ENCODE assay signal across 9 mouse cellular contexts in the genomic region with DNA sequence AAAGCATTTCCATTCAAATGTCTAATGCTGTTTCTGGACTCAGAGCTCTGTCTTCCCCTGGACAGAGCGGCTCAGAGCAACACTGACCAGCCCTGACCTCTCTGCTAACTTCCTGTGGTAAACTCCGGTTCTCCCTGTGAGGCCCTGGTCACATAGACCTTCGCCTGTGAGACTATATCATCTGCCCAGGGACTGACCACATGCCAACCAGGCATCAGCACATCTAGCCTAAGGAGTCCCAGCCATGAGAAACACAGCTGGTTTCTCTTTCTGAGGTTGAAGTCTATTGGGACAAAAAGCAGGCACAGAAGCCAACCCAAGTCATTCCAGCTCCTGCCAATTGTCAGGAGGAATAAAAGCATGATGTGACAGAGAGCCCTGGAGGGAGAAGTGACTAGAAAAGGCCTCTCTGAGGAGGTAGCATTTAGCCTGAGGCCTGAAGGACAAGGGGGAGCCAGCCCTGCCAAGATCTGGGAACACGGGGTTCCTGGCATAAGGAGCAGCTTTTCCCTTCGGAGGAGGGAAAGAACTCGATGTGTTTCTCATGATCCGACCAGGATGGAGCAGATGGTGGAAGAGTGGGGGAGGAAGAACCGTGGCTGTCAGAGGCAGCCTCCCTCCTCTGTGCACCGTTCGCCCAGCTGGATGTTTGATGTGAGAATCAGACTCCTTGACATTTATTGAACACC.
DNase-seq lines count a peak whose midpoint lies in the region; ATAC-seq lines count a peak whose summit lies in the region.
"Had no signal": no experiment of that assay in that cellular context is flagged by ENCODE, and none has a peak within 500 bp of the region (broad histone marks: within the 10 kb centered on the region; RNA-seq: fewer than 3 reads in every experiment).

No protein-coding gene starts in this region.

- H3K9me3 ChIP-seq in kidney, embryonic 15.5 days (replicated peaks): no peaks in the 10 kb centered on the region
- H3K9me3 ChIP-seq in heart, embryonic 15.5 days (replicated peaks): no peaks in the 10 kb centered on the region
- H3K9me3 ChIP-seq in limb, embryonic 15.5 days: no peaks in the 10 kb centered on the region
- H3K9me3 ChIP-seq in kidney, embryonic 14.5 days (ENCODE audit: control insufficient read depth, low read length): no peaks in the 10 kb centered on the region
- H3K9me3 ChIP-seq in midbrain, embryonic 10.5 days (replicated peaks): no peaks in the 10 kb centered on the region

- no peak for DNase-seq in kidney, adult 11 months
- DNase-seq in cerebellum, postnatal 25 days: peak; percentile 66
- DNase-seq in spleen, postnatal 10 days (ENCODE audit: low spot score in 2 of 2): no peak
- no peak for DNase-seq in midbrain, embryonic 10.5 days (ENCODE audit: low spot score)

- peaks cover 36% of the 10 kb centered on the region for H3K27me3 ChIP-seq in kidney, embryonic 15.5 days
- peaks cover 22% of the 10 kb centered on the region for H3K27me3 ChIP-seq in heart, embryonic 15.5 days
- no peaks in the 10 kb centered on the region for H3K27me3 ChIP-seq in limb, embryonic 15.5 days
- peaks cover 4% of the 10 kb centered on the region; the same call in 1 of the 2 replicates for H3K27me3 ChIP-seq in kidney, embryonic 14.5 days (ENCODE audit: control insufficient read depth, insufficient read depth, low read length)
- peaks cover 97% of the 10 kb centered on the region for H3K27me3 ChIP-seq in midbrain, embryonic 10.5 days (ENCODE audit: low read depth, poor library complexity, severe bottlenecking)

- no peaks in the 10 kb centered on the region for H3K36me3 ChIP-seq in kidney, embryonic 15.5 days
- H3K36me3 ChIP-seq in heart, embryonic 15.5 days: no peaks in the 10 kb centered on the region
- H3K36me3 ChIP-seq in limb, embryonic 15.5 days: no peaks in the 10 kb centered on the region
- H3K36me3 ChIP-seq in kidney, embryonic 14.5 days (ENCODE audit: control insufficient read depth, insufficient read depth, low read length): no peaks in the 10 kb centered on the region
- no peaks in the 10 kb centered on the region for H3K36me3 ChIP-seq in midbrain, embryonic 10.5 days

- H3K4me2 ChIP-seq in kidney, embryonic 15.5 days: no peak overlapping the region
- no peak overlapping the region for H3K4me2 ChIP-seq in heart, embryonic 15.5 days
- no peak overlapping the region for H3K4me2 ChIP-seq in limb, embryonic 15.5 days
- H3K4me2 ChIP-seq in kidney, embryonic 14.5 days (replicated peaks; ENCODE audit: low read depth, low read length): no peak overlapping the region

- H3K4me3 ChIP-seq in kidney, embryonic 15.5 days (replicated peaks): no peak overlapping the region
- H3K4me3 ChIP-seq in heart, embryonic 15.5 days: no peak overlapping the region
- H3K4me3 ChIP-seq in limb, embryonic 15.5 days: no peak overlapping the region
- no peak overlapping the region for H3K4me3 ChIP-seq in kidney, embryonic 14.5 days (ENCODE audit: low read length)
- H3K4me3 ChIP-seq in midbrain, embryonic 10.5 days: no peak overlapping the region

- ATAC-seq in kidney, embryonic 15.5 days (replicated peaks; ENCODE audit: low FRiP score): no peak
- ATAC-seq in heart, embryonic 15.5 days (replicated peaks; ENCODE audit: insufficient number of reproducible peaks, insufficient read depth, low FRiP score, low read depth): no peak
- ATAC-seq in limb, embryonic 15.5 days (ENCODE audit: insufficient number of reproducible peaks, low FRiP score, low TSS enrichment, low read depth): no peak
- no peak for ATAC-seq in kidney, embryonic 14.5 days (ENCODE audit: low FRiP score, low TSS enrichment)

- peaks cover 59% of the 10 kb centered on the region for H3K4me1 ChIP-seq in kidney, embryonic 15.5 days
- peaks cover 28% of the 10 kb centered on the region for H3K4me1 ChIP-seq in heart, embryonic 15.5 days (replicated peaks)
- peaks cover 61% of the 10 kb centered on the region for H3K4me1 ChIP-seq in limb, embryonic 15.5 days
- H3K4me1 ChIP-seq in kidney, embryonic 14.5 days (ENCODE audit: control insufficient read depth, insufficient read depth, low read length): peaks cover 25% of the 10 kb centered on the region
- H3K4me1 ChIP-seq in midbrain, embryonic 10.5 days: peaks cover 33% of the 10 kb centered on the region

- 44% methylated on average over 10 of the region's 10 CpGs for WGBS in kidney, embryonic 15.5 days
- WGBS in heart, embryonic 15.5 days: 49% methylated on average over 10 of the region's 10 CpGs
- WGBS in limb, embryonic 15.5 days: 45% methylated on average over 10 of the region's 10 CpGs
- WGBS in kidney, embryonic 14.5 days: 50% methylated on average over 10 of the region's 10 CpGs
- 78% methylated on average over 10 of the region's 10 CpGs for WGBS in midbrain, embryonic 10.5 days

- H3K27ac ChIP-seq in kidney, embryonic 15.5 days: peak overlapping the region; percentile 20; the same call in 1 of the 2 replicates
- H3K27ac ChIP-seq in heart, embryonic 15.5 days: peak overlapping the region; percentile 27
- H3K27ac ChIP-seq in limb, embryonic 15.5 days: peak overlapping the region; percentile 38; the same call in 1 of the 2 replicates
- H3K27ac ChIP-seq in kidney, embryonic 14.5 days (ENCODE audit: low read depth, low read length): no peak overlapping the region
- no peak overlapping the region for H3K27ac ChIP-seq in midbrain, embryonic 10.5 days (replicated peaks)
- H3K27ac ChIP-seq: macrophage had no signal

- H3K9ac ChIP-seq in kidney, embryonic 15.5 days: no peak overlapping the region
- no peak overlapping the region for H3K9ac ChIP-seq in heart, embryonic 15.5 days
- H3K9ac ChIP-seq in limb, embryonic 15.5 days: no peak overlapping the region
- H3K9ac ChIP-seq in kidney, embryonic 14.5 days (ENCODE audit: low read depth, low read length): no peak overlapping the region

Comparison
In these comparisons a context has a peak if more than half of its experiments do, and no peak if none do; other contexts are left out.
1. H3K27ac ChIP-seq: peak in kidney, embryonic 15.5 days (single experiment), heart, embryonic 15.5 days (single experiment) and limb, embryonic 15.5 days (single experiment); none in kidney, embryonic 14.5 days (single experiment) and midbrain, embryonic 10.5 days (single experiment).
2. DNase-seq: peak in cerebellum, postnatal 25 days (2 of 2); none in kidney, adult 11 months (single experiment), spleen, postnatal 10 days (0 of 2) and midbrain, embryonic 10.5 days (single experiment).